Comparison of ENCODE assay signal across 18 mouse cellular contexts in the genomic region with DNA sequence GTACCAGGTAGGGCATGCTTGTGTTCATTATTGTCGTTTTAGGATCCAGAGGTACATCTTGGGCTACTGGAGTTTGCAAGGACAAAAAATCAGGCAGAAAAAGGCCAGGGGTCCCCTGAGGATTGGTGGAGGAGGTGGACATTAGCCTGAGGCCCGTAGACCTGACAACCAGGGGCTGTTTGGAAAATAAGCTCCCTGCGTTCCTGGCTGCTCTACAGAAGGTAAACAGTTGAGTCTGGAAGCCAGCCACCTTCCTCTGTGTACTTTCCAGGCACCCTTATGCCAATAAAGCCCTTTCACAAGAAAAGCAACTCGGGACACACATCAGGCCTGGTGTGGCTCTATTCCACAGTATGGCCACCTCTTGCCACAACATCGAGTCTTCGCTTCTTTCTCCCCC.
DNase-seq lines count a peak whose midpoint lies in the region; ATAC-seq and TF ChIP-seq lines count a peak whose summit lies in the region.
"Had no signal": no experiment of that assay in that cellular context is flagged by ENCODE, and none has a peak within 500 bp of the region (broad histone marks: within the 10 kb centered on the region; RNA-seq: fewer than 3 reads in every experiment).

No protein-coding gene starts in this region.

- H3K27ac ChIP-seq in liver, embryonic 16.5 days (ENCODE audit: low read length), result peak overlapping the region; percentile 43; the same call in 1 of the 2 replicates
- no peak overlapping the region for H3K27ac ChIP-seq in liver, embryonic 11.5 days (ENCODE audit: low read depth, low read length)
- H3K27ac ChIP-seq in thymus, adult 2 months (ENCODE audit: control insufficient read depth, insufficient read depth, low read length), result no peak overlapping the region
- H3K27ac ChIP-seq in hindbrain, embryonic 13.5 days, result no peak overlapping the region
- H3K27ac ChIP-seq: heart, embryonic 15.5 days; liver, embryonic 14.5 days; neural tube, embryonic 12.5 days had no signal

- 52% methylated on average over 6 of the region's 6 CpGs for WGBS in liver, embryonic 16.5 days (ENCODE audit: insufficient replicate concordance)
- 78% methylated on average over 6 of the region's 6 CpGs for WGBS in liver, embryonic 11.5 days
- WGBS in thymus, adult 2 months, result 97% methylated on average over 6 of the region's 6 CpGs
- WGBS in hindbrain, embryonic 13.5 days, result 89% methylated on average over 6 of the region's 6 CpGs

- no peak overlapping the region for H3K4me3 ChIP-seq in liver, embryonic 16.5 days (ENCODE audit: low read depth, low read length)
- no peak overlapping the region for H3K4me3 ChIP-seq in liver, embryonic 11.5 days (ENCODE audit: low read depth, low read length)
- H3K4me3 ChIP-seq in thymus, adult 2 months (ENCODE audit: control insufficient read depth, insufficient read depth, low read length), result no peak overlapping the region
- no peak overlapping the region for H3K4me3 ChIP-seq in hindbrain, embryonic 13.5 days
- H3K4me3 ChIP-seq: erythroblast, embryonic 14.5 days; heart, embryonic 15.5 days; neural tube, embryonic 12.5 days had no signal

- TF ChIP-seq POLR2A in thymus, adult 2 months (IDR thresholded peaks at IDR 0.05; ENCODE audit: control insufficient read depth, extremely low read depth, insufficient read depth, low read length, poor library complexity), result no peak

- no peak overlapping the region for H3K4me2 ChIP-seq in liver, embryonic 16.5 days (ENCODE audit: low read depth, low read length)
- H3K4me2 ChIP-seq in liver, embryonic 11.5 days, result no peak overlapping the region
- no peak overlapping the region for H3K4me2 ChIP-seq in hindbrain, embryonic 13.5 days
- H3K4me2 ChIP-seq: heart, embryonic 15.5 days; neural tube, embryonic 12.5 days had no signal

- ATAC-seq in liver, embryonic 16.5 days (ENCODE audit: low read depth), result peak; percentile 69
- ATAC-seq in liver, embryonic 11.5 days (replicated peaks; ENCODE audit: low FRiP score), result no peak
- ATAC-seq in hindbrain, embryonic 13.5 days (ENCODE audit: low FRiP score), result no peak
- ATAC-seq: forebrain, embryonic 14.5 days had no signal

- H3K9ac ChIP-seq in liver, embryonic 16.5 days (ENCODE audit: low read depth, low read length), result no peak overlapping the region
- no peak overlapping the region for H3K9ac ChIP-seq in liver, embryonic 11.5 days (ENCODE audit: low read depth, low read length)
- H3K9ac ChIP-seq in hindbrain, embryonic 13.5 days, result no peak overlapping the region
- H3K9ac ChIP-seq: heart, embryonic 15.5 days; liver, embryonic 14.5 days; neural tube, embryonic 12.5 days had no signal

- H3K36me3 ChIP-seq in liver, embryonic 16.5 days (ENCODE audit: control insufficient read depth, insufficient read depth), result no peaks in the 10 kb centered on the region; the same call in 1 of the 2 replicates
- H3K36me3 ChIP-seq in liver, embryonic 11.5 days (ENCODE audit: control insufficient read depth, insufficient read depth, low read length), result no peaks in the 10 kb centered on the region
- H3K36me3 ChIP-seq in thymus, adult 2 months (ENCODE audit: control insufficient read depth, insufficient read depth, low read length), result no peaks in the 10 kb centered on the region
- peaks cover 12% of the 10 kb centered on the region for H3K36me3 ChIP-seq in hindbrain, embryonic 13.5 days
- H3K36me3 ChIP-seq: heart, embryonic 15.5 days; neural tube, embryonic 12.5 days had no signal

- H3K4me1 ChIP-seq in liver, embryonic 16.5 days (ENCODE audit: control insufficient read depth, low read depth, low read length), result peaks cover 3% of the 10 kb centered on the region
- H3K4me1 ChIP-seq in liver, embryonic 11.5 days (replicated peaks; ENCODE audit: control insufficient read depth, insufficient read depth, low read length), result peaks cover 6% of the 10 kb centered on the region
- H3K4me1 ChIP-seq in thymus, adult 2 months (replicated peaks; ENCODE audit: control insufficient read depth, insufficient read depth, low read length), result peaks cover 46% of the 10 kb centered on the region
- H3K4me1 ChIP-seq in hindbrain, embryonic 13.5 days (replicated peaks), result 0 out of 2 replicates have a peak, but pooled peaks cover 11% of the 10 kb centered on the region
- H3K4me1 ChIP-seq: heart, embryonic 15.5 days had no signal

- DNase-seq in cerebellum, adult 9-10 months, result peak; percentile 48
- no peak for DNase-seq in cerebellum, postnatal 4 days (ENCODE audit: low spot score in 2 of 2)
- DNase-seq in liver, embryonic 11.5 days (ENCODE audit: low spot score), result no peak
- peak; percentile 68 for DNase-seq in lung, postnatal 10 days
- DNase-seq in thymus, adult 2 months, result no peak
- DNase-seq in natural killer cell, adult 2 months (ENCODE audit: low spot score in 2 of 2), result no peak
- DNase-seq: cerebellum, adult 11 months; cerebellum, postnatal 25 days; left cerebral cortex, postnatal 4 days; right cerebral cortex, postnatal 25 days; thymus, postnatal 4 days had no signal

- H3K9me3 ChIP-seq in liver, embryonic 16.5 days (replicated peaks; ENCODE audit: control insufficient read depth, low read length), result no peaks in the 10 kb centered on the region
- H3K9me3 ChIP-seq in liver, embryonic 11.5 days (ENCODE audit: control insufficient read depth, low read length), result no peaks in the 10 kb centered on the region
- H3K9me3 ChIP-seq in hindbrain, embryonic 13.5 days, result no peaks in the 10 kb centered on the region
- H3K9me3 ChIP-seq: heart, embryonic 15.5 days; neural tube, embryonic 12.5 days had no signal

- no peaks in the 10 kb centered on the region for H3K27me3 ChIP-seq in liver, embryonic 16.5 days (ENCODE audit: control insufficient read depth, insufficient read depth, low read depth, low read length)
- no peaks in the 10 kb centered on the region for H3K27me3 ChIP-seq in liver, embryonic 11.5 days (replicated peaks; ENCODE audit: control insufficient read depth, insufficient read depth, low read length)
- H3K27me3 ChIP-seq in thymus, adult 2 months (ENCODE audit: control insufficient read depth, insufficient read depth, low read length), result no peaks in the 10 kb centered on the region
- no peaks in the 10 kb centered on the region for H3K27me3 ChIP-seq in hindbrain, embryonic 13.5 days
- H3K27me3 ChIP-seq: heart, embryonic 15.5 days; neural tube, embryonic 12.5 days had no signal

- TF ChIP-seq CTCF in thymus, adult 2 months (IDR thresholded peaks at IDR 0.05; ENCODE audit: borderline replicate concordance, control insufficient read depth, extremely low read depth, insufficient read depth, low read length, poor library complexity), result no peak

Comparison
In these comparisons a context has a peak if more than half of its experiments do, and no peak if none do; other contexts are left out.
1. DNase-seq: peak in cerebellum, adult 9-10 months (single experiment) and lung, postnatal 10 days (single experiment); none in cerebellum, postnatal 4 days (0 of 2), liver, embryonic 11.5 days (single experiment), thymus, adult 2 months (single experiment) and natural killer cell, adult 2 months (0 of 2).